Mouse (Mus musculus): ENCODE data around the gene Eif4a1. TPM values are rescaled to one million over a fixed set of nuclear protein-coding genes. Genes with fewer than 3 reads are reported as not detected.
"Not testable (repeated sequence)": the region's sequence is repeated elsewhere in the genome, so short reads cannot be mapped to it uniquely, and the experiment has no call there.

Eif4a1 gene
- polyA plus RNA-seq, 1 experiment from 2014 or later, result 701 TPM

GRCm38 (mm10) chr11:69709554-69710446, 37.6 kb upstream of the Eif4a1 start:
- Histone ChIP-seq H3K27ac (0 out of 2 replicates have a peak overlapping the region, but pooled peaks have one; percentile 7), H3K4me3 (replicated peaks) (no peak overlapping the region), H3K27me3 (no peaks in the 10 kb centered on the region), H3K4me1 (replicated peaks) (peaks cover 26% of the 10 kb centered on the region), H3K9ac (replicated peaks) (peak overlapping the region; percentile 40; the same call in 1 of the 2 replicates), H3K9me3 (no peaks in the 10 kb centered on the region), H3K4me2 (no peak overlapping the region), H3K36me3 (no peaks in the 10 kb centered on the region)
- ATAC-seq (ENCODE audit: insufficient number of reproducible peaks, insufficient read depth, low FRiP score, low TSS enrichment, low read depth), result no peak
- 52% methylated on average over 11 of the region's 11 CpGs for WGBS

GRCm38 (mm10) chr11:69708614-69709265, 36.5 kb upstream of the Eif4a1 start:
- no peak for ATAC-seq (ENCODE audit: insufficient number of reproducible peaks, insufficient read depth, low FRiP score, low TSS enrichment, low read depth)

GRCm38 (mm10) chr11:69707873-69708381, 35.7 kb upstream of the Eif4a1 start:
- Histone ChIP-seq H3K9me3 (no peaks in the 10 kb centered on the region), H3K4me2 (no peak overlapping the region), H3K36me3 (no peaks in the 10 kb centered on the region), H3K27ac (no peak overlapping the region), H3K4me1 (replicated peaks) (peaks cover 19% of the 10 kb centered on the region), H3K4me3 (replicated peaks) (no peak overlapping the region), H3K27me3 (no peaks in the 10 kb centered on the region), H3K9ac (replicated peaks) (no peak overlapping the region)
- ATAC-seq (ENCODE audit: insufficient number of reproducible peaks, insufficient read depth, low FRiP score, low TSS enrichment, low read depth), result no peak
- WGBS, result 86% methylated on average over 4 of the region's 4 CpGs

More at GRCm38 (mm10) chr11:69708614-69709265, 36.5 kb upstream of the Eif4a1 start:
- WGBS, result 60% methylated on average over 3 of the region's 3 CpGs
- Histone ChIP-seq H3K9ac (replicated peaks) (no peak overlapping the region), H3K4me1 (replicated peaks) (peaks cover 19% of the 10 kb centered on the region), H3K9me3 (no peaks in the 10 kb centered on the region), H3K4me2 (no peak overlapping the region), H3K4me3 (replicated peaks) (no peak overlapping the region), H3K27ac (0 out of 2 replicates have a peak overlapping the region, but pooled peaks have one; percentile 3), H3K27me3 (no peaks in the 10 kb centered on the region), H3K36me3 (no peaks in the 10 kb centered on the region)

GRCm38 (mm10) chr11:69707480-69707847, 35.2 kb upstream of the Eif4a1 start:
- peaks cover 19% of the 10 kb centered on the region for H3K4me1 ChIP-seq (replicated peaks)
- no peak overlapping the region for H3K9ac ChIP-seq (replicated peaks)
- H3K27me3 ChIP-seq, result no peaks in the 10 kb centered on the region
- no peaks in the 10 kb centered on the region for H3K9me3 ChIP-seq
- no peak overlapping the region for H3K27ac ChIP-seq
- no peak for ATAC-seq (ENCODE audit: insufficient number of reproducible peaks, insufficient read depth, low FRiP score, low TSS enrichment, low read depth)
- no peak overlapping the region for H3K4me2 ChIP-seq
- no peak overlapping the region for H3K4me3 ChIP-seq (replicated peaks)
- WGBS, result 80% methylated on average over 4 of the region's 4 CpGs
- H3K36me3 ChIP-seq, result no peaks in the 10 kb centered on the region

- peaks cover 19% of the 10 kb centered on the region for H3K4me1 ChIP-seq (replicated peaks)
- no peaks in the 10 kb centered on the region for H3K36me3 ChIP-seq
- no peak overlapping the region for H3K4me3 ChIP-seq (replicated peaks)
- ATAC-seq (ENCODE audit: insufficient number of reproducible peaks, insufficient read depth, low FRiP score, low TSS enrichment, low read depth), result no peak
- H3K4me2 ChIP-seq, result no peak overlapping the region
- no peaks in the 10 kb centered on the region for H3K27me3 ChIP-seq
- no peak overlapping the region for H3K27ac ChIP-seq
- no peaks in the 10 kb centered on the region for H3K9me3 ChIP-seq
- 0 out of 2 replicates have a peak overlapping the region, but pooled peaks have one; percentile 1 for H3K9ac ChIP-seq (replicated peaks)
- WGBS, result 45% methylated on average over 6 of the region's 6 CpGs
Measured at GRCm38 (mm10) chr11:69706775-69707479, 34.7 kb upstream of the Eif4a1 start.

GRCm38 (mm10) chr11:69704613-69705010, 32.4 kb upstream of the Eif4a1 start:
- Histone ChIP-seq H3K27ac (no peak overlapping the region), H3K4me2 (no peak overlapping the region), H3K9me3 (no peaks in the 10 kb centered on the region), H3K9ac (replicated peaks) (no peak overlapping the region), H3K27me3 (no peaks in the 10 kb centered on the region), H3K4me1 (replicated peaks) (peaks cover 16% of the 10 kb centered on the region), H3K36me3 (no peaks in the 10 kb centered on the region), H3K4me3 (replicated peaks) (no peak overlapping the region)
- 29% methylated on average over 2 of the region's 2 CpGs for WGBS
- no peak for ATAC-seq (ENCODE audit: insufficient number of reproducible peaks, insufficient read depth, low FRiP score, low TSS enrichment, low read depth)

GRCm38 (mm10) chr11:69703814-69704612, 31.8 kb upstream of the Eif4a1 start:
- Histone ChIP-seq H3K4me3 (replicated peaks) (no peak overlapping the region), H3K9me3 (no peaks in the 10 kb centered on the region), H3K4me2 (no peak overlapping the region), H3K4me1 (replicated peaks) (peaks cover 10% of the 10 kb centered on the region), H3K27me3 (no peaks in the 10 kb centered on the region), H3K27ac (no peak overlapping the region), H3K9ac (replicated peaks) (no peak overlapping the region), H3K36me3 (no peaks in the 10 kb centered on the region)
- no peak for ATAC-seq (ENCODE audit: insufficient number of reproducible peaks, insufficient read depth, low FRiP score, low TSS enrichment, low read depth)
- 67% methylated on average over 8 of the region's 8 CpGs for WGBS

- not testable (repeated sequence) for H3K36me3 ChIP-seq; H3K4me2 ChIP-seq; ATAC-seq (ENCODE audit: insufficient number of reproducible peaks, insufficient read depth, low FRiP score, low TSS enrichment, low read depth); H3K27ac ChIP-seq; H3K9me3 ChIP-seq; H3K27me3 ChIP-seq; H3K4me3 ChIP-seq (replicated peaks); H3K4me1 ChIP-seq (replicated peaks); H3K9ac ChIP-seq (replicated peaks)
- WGBS, result 83% methylated on average over 3 of the region's 3 CpGs
Measured at GRCm38 (mm10) chr11:69703381-69703780, 31.2 kb upstream of the Eif4a1 start.

GRCm38 (mm10) chr11:69702886-69703285, 30.7 kb upstream of the Eif4a1 start:
- H3K27ac ChIP-seq; ATAC-seq (ENCODE audit: insufficient number of reproducible peaks, insufficient read depth, low FRiP score, low TSS enrichment, low read depth); H3K4me3 ChIP-seq (replicated peaks); H3K27me3 ChIP-seq; H3K9ac ChIP-seq (replicated peaks); H3K36me3 ChIP-seq; H3K4me1 ChIP-seq (replicated peaks); H3K4me2 ChIP-seq; H3K9me3 ChIP-seq: not testable (repeated sequence)
- 94% methylated on average over 10 of the region's 10 CpGs for WGBS

GRCm38 (mm10) chr11:69699595-69699994, 27.4 kb upstream of the Eif4a1 start:
- Histone ChIP-seq H3K27me3 (no peaks in the 10 kb centered on the region), H3K9me3 (no peaks in the 10 kb centered on the region), H3K27ac (no peak overlapping the region), H3K4me1 (replicated peaks) (peaks cover 12% of the 10 kb centered on the region), H3K4me2 (no peak overlapping the region), H3K9ac (replicated peaks) (no peak overlapping the region), H3K36me3 (no peaks in the 10 kb centered on the region), H3K4me3 (replicated peaks) (no peak overlapping the region)
- 61% methylated on average over 1 of the region's 1 CpGs for WGBS
- no peak for ATAC-seq (ENCODE audit: insufficient number of reproducible peaks, insufficient read depth, low FRiP score, low TSS enrichment, low read depth)
